Mouse (Mus musculus) embryonic facial prominence, embryonic 13.5 days (tissue): ENCODE data around the gene Gm45711. TPM values are rescaled to one million over a fixed set of nuclear protein-coding genes. Genes with fewer than 3 reads are reported as not detected.
"Not testable (repeated sequence)": the region's sequence is repeated elsewhere in the genome, so short reads cannot be mapped to it uniquely, and the experiment has no call there.

Experiments used
- ATAC-seq: fragments of 200-750 bp; cut with Nextera tagmentation; 2 replicates; pipeline ENCODE4 v1.8.0; 2017; ENCODE audit warnings: low read depth; ENCODE audit not compliant: insufficient number of reproducible peaks, insufficient read depth, low FRiP score, low TSS enrichment
- H3K27ac ChIP-seq: fragments of 300-500 bp; sonication (generic); 2 replicates; pipeline ENCODE4 v1.5.1; 2015; ENCODE audit warnings: moderate library complexity, mild to moderate bottlenecking, inconsistent platforms
- H3K27me3 ChIP-seq: fragments of 300-500 bp; sonication (generic); 2 replicates; pipeline ENCODE4 v1.6.1; 2015; ENCODE audit warnings: mild to moderate bottlenecking, inconsistent platforms
- H3K36me3 ChIP-seq: fragments of 300-500 bp; sonication (generic); 2 replicates; pipeline ENCODE4 v1.6.1; 2015; ENCODE audit warnings: mild to moderate bottlenecking, inconsistent platforms
- H3K4me1 ChIP-seq: fragments of 300-500 bp; sonication (generic); 2 replicates; pipeline ENCODE4 v1.6.1; 2015; ENCODE audit warnings: inconsistent platforms
- H3K4me2 ChIP-seq: fragments of 300-500 bp; sonication (generic); 2 replicates; pipeline ENCODE4 v1.6.1; 2015; ENCODE audit warnings: moderate library complexity, mild to moderate bottlenecking, inconsistent platforms
- H3K4me3 ChIP-seq: fragments of 300-500 bp; sonication (generic); 2 replicates; pipeline ENCODE4 v1.5.1; 2015; ENCODE audit warnings: mild to moderate bottlenecking, inconsistent platforms
- H3K9ac ChIP-seq: fragments of 300-500 bp; sonication (generic); 2 replicates; pipeline ENCODE4 v1.6.1; 2015; ENCODE audit warnings: mild to moderate bottlenecking, inconsistent platforms
- H3K9me3 ChIP-seq: fragments of 300-500 bp; sonication (generic); 2 replicates; pipeline ENCODE4 v1.6.1; 2016; ENCODE audit warnings: inconsistent platforms
- WGBS: fragments of 180-500 bp; shearing (Covaris S2); methylation state at CpG from one replicate; pipeline ENCODE4 v1.1.7; 2015; ENCODE audit warnings: mixed read lengths; 5-methylcytosine and 5-hydroxymethylcytosine counted together
- polyA plus RNA-seq: library from polyadenylated mRNA; unstranded; fragments of >200 nt; fragmentation: Nextera tagmentation; extraction: Ambion mirVana; gene quantifications from 2 replicates; pipeline ENCODE4 v1.2.1, GENCODE M21; 2015

The Gm45711 gene
- polyA plus RNA-seq, 1 experiment from 2014 or later = not detected

DNA sequence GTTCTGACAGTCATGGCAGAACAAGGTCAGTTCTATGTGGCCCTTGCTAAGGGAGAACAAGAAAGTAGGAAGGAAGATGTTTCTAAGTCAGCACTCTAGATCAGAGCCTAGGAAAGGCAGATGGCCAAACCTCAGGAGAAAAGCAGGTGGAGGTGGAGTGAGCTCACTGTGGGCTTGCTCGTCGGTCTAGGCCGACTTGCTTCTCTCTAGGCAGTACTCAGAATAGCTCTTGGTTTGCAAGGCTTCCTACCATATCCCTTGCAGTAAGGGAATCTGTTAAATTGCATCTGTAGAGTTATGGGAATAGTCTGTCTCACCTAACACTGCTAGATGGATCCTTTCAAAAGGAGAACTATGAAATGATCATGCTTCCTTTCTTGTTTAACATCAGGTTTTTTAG, 2.1 kb upstream of the Gm45711 start:
- not testable (repeated sequence) for H3K4me3 ChIP-seq, H3K4me2 ChIP-seq, H3K27me3 ChIP-seq, H3K9me3 ChIP-seq, H3K9ac ChIP-seq, H3K27ac ChIP-seq, H3K4me1 ChIP-seq, H3K36me3 ChIP-seq, ATAC-seq
- WGBS = 83% methylated on average over 3 of the region's 3 CpGs

GRCm38 (mm10) chr8:104308341-104308740, 1.5 kb downstream of the Gm45711 start:
- not testable (repeated sequence) for H3K4me1 ChIP-seq

DNA sequence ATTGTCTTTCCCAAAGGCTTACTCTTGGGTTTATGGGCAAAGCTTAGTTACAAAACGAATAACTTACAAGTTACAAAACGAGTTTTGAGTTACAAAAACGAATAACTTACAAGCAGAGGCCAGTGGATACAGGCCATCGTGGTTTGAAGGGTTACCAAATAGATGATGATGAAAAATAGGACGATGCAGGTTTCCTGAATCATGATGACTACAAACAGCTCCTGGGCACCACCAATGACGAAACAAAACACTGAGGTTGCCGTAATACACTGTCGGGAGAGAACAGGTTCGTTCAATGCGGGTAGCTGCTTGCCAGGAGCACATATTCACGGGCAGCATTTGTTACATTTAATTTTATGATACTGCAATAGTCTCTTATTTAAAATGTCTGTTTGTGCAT, 4.9 kb downstream of the Gm45711 start:
- no peak overlapping the region for H3K9ac ChIP-seq
- H3K36me3 ChIP-seq = no peaks in the 10 kb centered on the region
- H3K4me2 ChIP-seq = no peak overlapping the region
- ATAC-seq = no peak
- no peak overlapping the region for H3K27ac ChIP-seq
- no peaks in the 10 kb centered on the region for H3K9me3 ChIP-seq
- WGBS = 86% methylated on average over 11 of the region's 11 CpGs
- no peaks in the 10 kb centered on the region for H3K4me1 ChIP-seq
- no peaks in the 10 kb centered on the region for H3K27me3 ChIP-seq
- H3K4me3 ChIP-seq = no peak overlapping the region

More at GRCm38 (mm10) chr8:104308341-104308740, 1.5 kb downstream of the Gm45711 start:
- not testable (repeated sequence) for H3K9me3 ChIP-seq, H3K4me2 ChIP-seq, H3K9ac ChIP-seq, H3K36me3 ChIP-seq, ATAC-seq, H3K4me3 ChIP-seq, H3K27ac ChIP-seq, H3K27me3 ChIP-seq
- 58% methylated on average over 6 of the region's 6 CpGs for WGBS

DNA sequence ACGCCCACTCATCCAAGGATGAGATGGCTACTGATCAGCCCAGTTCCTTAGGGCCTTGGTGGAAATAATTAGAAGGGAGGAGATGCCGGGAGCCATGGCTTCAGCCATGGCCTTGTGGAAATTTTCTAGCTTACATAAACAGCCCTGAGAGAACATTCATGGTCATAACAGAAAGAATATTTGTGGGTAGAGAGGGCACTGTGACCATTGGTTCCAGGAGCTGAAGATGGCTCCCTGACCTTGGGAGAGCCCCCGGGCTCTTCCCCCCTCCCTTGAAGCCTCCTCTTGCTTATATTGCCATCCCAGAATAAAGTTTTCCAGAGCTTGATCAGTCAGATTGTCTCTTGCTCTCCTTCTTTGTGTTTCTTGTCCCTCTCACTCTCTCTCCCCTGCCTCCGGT, 7.3 kb downstream of the Gm45711 start:
- not testable (repeated sequence) for H3K27me3 ChIP-seq, H3K9me3 ChIP-seq, H3K27ac ChIP-seq, H3K9ac ChIP-seq, H3K4me3 ChIP-seq, H3K4me2 ChIP-seq, ATAC-seq, H3K4me1 ChIP-seq, H3K36me3 ChIP-seq
- 83% methylated on average over 4 of the region's 4 CpGs for WGBS

DNA sequence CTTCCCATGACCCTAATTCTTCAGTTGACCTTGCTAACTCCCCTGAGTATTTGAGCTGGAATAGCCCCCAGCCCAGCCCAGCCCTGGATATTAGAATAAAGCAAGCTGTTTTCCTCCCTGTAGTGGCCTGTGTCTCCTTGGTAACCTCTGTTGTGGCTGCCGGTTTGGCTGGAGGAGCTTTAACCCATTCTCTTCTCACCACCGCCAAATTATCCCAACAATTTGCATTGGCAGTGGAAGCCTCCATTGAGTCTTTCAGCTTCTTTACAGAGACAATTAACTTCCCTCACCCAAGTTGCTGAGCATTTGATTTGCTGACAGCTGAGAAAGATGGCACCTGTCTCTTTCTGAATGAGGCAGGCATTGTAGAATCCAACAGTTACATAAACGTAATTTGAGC, 8.3 kb downstream of the Gm45711 start:
- not testable (repeated sequence) for H3K9me3 ChIP-seq, ATAC-seq, H3K27ac ChIP-seq, H3K4me1 ChIP-seq, H3K9ac ChIP-seq, H3K36me3 ChIP-seq, H3K4me2 ChIP-seq, H3K4me3 ChIP-seq, H3K27me3 ChIP-seq
- WGBS = 16% methylated on average over 3 of the region's 3 CpGs

- Histone ChIP-seq H3K4me1 (no peaks in the 10 kb centered on the region), H3K27me3 (no peaks in the 10 kb centered on the region), H3K9ac (no peak overlapping the region), H3K4me3 (no peak overlapping the region), H3K27ac (no peak overlapping the region), H3K4me2 (no peak overlapping the region), H3K9me3 (no peaks in the 10 kb centered on the region), H3K36me3 (no peaks in the 10 kb centered on the region)
- 82% methylated on average over 1 of the region's 1 CpGs for WGBS
- no peak for ATAC-seq
These were observed 15.5 kb downstream of the Gm45711 start for GRCm38 (mm10) chr8:104294396-104294795.

- not testable (repeated sequence) for ATAC-seq, H3K27ac ChIP-seq, H3K9me3 ChIP-seq, H3K36me3 ChIP-seq, H3K4me3 ChIP-seq, H3K4me1 ChIP-seq, H3K27me3 ChIP-seq, H3K9ac ChIP-seq, H3K4me2 ChIP-seq
- 89% methylated on average over 12 of the region's 12 CpGs for WGBS
These were observed 16.8 kb downstream of the Gm45711 start, which contains the start of gene Cmtm2a for GRCm38 (mm10) chr8:104293081-104293480. Gene Cmtm2a, minus strand, starts transcription at chr8:104293181.

DNA sequence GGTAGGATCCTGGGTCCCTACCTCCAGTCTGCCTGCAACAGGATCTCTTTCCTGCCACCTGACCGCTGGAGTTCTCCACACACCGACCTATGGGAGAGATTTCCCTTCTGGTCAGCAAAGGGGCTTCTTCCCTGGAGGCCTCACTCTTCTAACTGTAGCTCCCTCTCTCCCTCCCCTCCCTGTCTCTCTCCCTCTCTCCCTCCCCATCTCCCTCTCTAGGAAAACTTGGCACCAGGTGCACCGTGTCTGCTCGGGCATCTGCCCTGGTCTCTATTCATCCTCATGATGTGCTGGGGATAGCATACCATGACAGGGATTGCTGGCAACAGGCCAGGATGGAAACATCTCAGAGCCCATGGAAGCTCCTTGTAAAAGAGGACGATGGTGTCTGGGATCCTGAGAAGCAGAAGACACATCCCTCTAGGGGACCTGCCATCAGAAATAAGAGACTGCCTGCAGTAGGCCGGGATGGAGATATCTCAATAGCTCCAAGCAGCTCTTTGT, 40.9 kb downstream of the Gm45711 start:
- H3K4me1 ChIP-seq = no peaks in the 10 kb centered on the region
- no peak overlapping the region for H3K4me3 ChIP-seq
- no peaks in the 10 kb centered on the region for H3K9me3 ChIP-seq
- no peak overlapping the region for H3K4me2 ChIP-seq
- no peaks in the 10 kb centered on the region for H3K27me3 ChIP-seq
- WGBS = 87% methylated on average over 6 of the region's 6 CpGs
- H3K36me3 ChIP-seq = peaks cover 9% of the 10 kb centered on the region
- no peak overlapping the region for H3K9ac ChIP-seq
- H3K27ac ChIP-seq = no peak overlapping the region
- no peak for ATAC-seq

- H3K4me1 ChIP-seq = no peaks in the 10 kb centered on the region
- no peaks in the 10 kb centered on the region for H3K9me3 ChIP-seq
- H3K4me2 ChIP-seq = no peak overlapping the region
- H3K27ac ChIP-seq = no peak overlapping the region
- no peak overlapping the region for H3K4me3 ChIP-seq
- no peak for ATAC-seq
- H3K36me3 ChIP-seq = peaks cover 16% of the 10 kb centered on the region
- H3K27me3 ChIP-seq = no peaks in the 10 kb centered on the region
- H3K9ac ChIP-seq = no peak overlapping the region
These were observed 41.5 kb downstream of the Gm45711 start for GRCm38 (mm10) chr8:104268368-104268767.

- WGBS = 97% methylated on average over 22 of the region's 22 CpGs
These were observed 45.5 kb downstream of the Gm45711 start for GRCm38 (mm10) chr8:104264271-104264935.

GRCm38 (mm10) chr8:104261802-104262201, 48.1 kb downstream of the Gm45711 start:
- WGBS = 90% methylated on average over 5 of the region's 5 CpGs
- not testable (repeated sequence) for H3K9me3 ChIP-seq, H3K4me1 ChIP-seq, H3K9ac ChIP-seq, ATAC-seq, H3K27ac ChIP-seq, H3K27me3 ChIP-seq, H3K4me2 ChIP-seq, H3K4me3 ChIP-seq
- peaks cover 63% of the 10 kb centered on the region for H3K36me3 ChIP-seq

More at GRCm38 (mm10) chr8:104264271-104264935, 45.5 kb downstream of the Gm45711 start:
- H3K4me2 ChIP-seq, H3K4me3 ChIP-seq, H3K9me3 ChIP-seq, H3K4me1 ChIP-seq, H3K27ac ChIP-seq, H3K9ac ChIP-seq, ATAC-seq, H3K27me3 ChIP-seq: not testable (repeated sequence)
- H3K36me3 ChIP-seq = peaks cover 38% of the 10 kb centered on the region

GRCm38 (mm10) chr8:104253016-104253415, 56.9 kb downstream of the Gm45711 start:
- ATAC-seq = no peak
- Histone ChIP-seq H3K9me3 (0 out of 2 replicates have a peak, but pooled peaks cover 2% of the 10 kb centered on the region), H3K9ac (no peak overlapping the region), H3K27ac (no peak overlapping the region), H3K36me3 (peaks cover 11% of the 10 kb centered on the region), H3K4me2 (no peak overlapping the region), H3K4me1 (peaks cover 13% of the 10 kb centered on the region), H3K4me3 (no peak overlapping the region), H3K27me3 (no peaks in the 10 kb centered on the region)
- 85% methylated on average over 3 of the region's 3 CpGs for WGBS
